Mouse (Mus musculus) embryonic facial prominence, embryonic 10.5 days (tissue): ENCODE measurements around the gene Rccd1. TPM values are rescaled to one million over a fixed set of nuclear protein-coding genes. Genes with fewer than 3 reads are reported as not detected.

Source experiments
- DNase-seq: peaks from one replicate; pipeline ENCODE4 v3.0.0-alpha.2; 2017; ENCODE audit warnings: low spot score
- H3K27ac ChIP-seq: fragments of 300-500 bp; sonication (generic); replicated peaks from 2 replicates; pipeline ENCODE4 v1.5.1; 2016; ENCODE audit warnings: mild to moderate bottlenecking
- H3K27me3 ChIP-seq: fragments of 300-500 bp; sonication (generic); replicated peaks from 2 replicates; pipeline ENCODE4 v1.6.1; 2016; ENCODE audit warnings: low read depth, mild to moderate bottlenecking; ENCODE audit not compliant: poor library complexity, severe bottlenecking
- H3K36me3 ChIP-seq: fragments of 300-500 bp; sonication (generic); replicated peaks from 2 replicates; pipeline ENCODE4 v1.6.1; 2016; ENCODE audit warnings: mild to moderate bottlenecking, moderate library complexity
- H3K4me1 ChIP-seq: fragments of 300-500 bp; sonication (generic); 2 replicates; pipeline ENCODE4 v1.6.1; 2016
- H3K4me3 ChIP-seq: fragments of 300-500 bp; sonication (generic); 2 replicates; pipeline ENCODE4 v1.5.1; 2016; ENCODE audit warnings: mild to moderate bottlenecking, moderate library complexity
- H3K9me3 ChIP-seq: fragments of 300-500 bp; sonication (generic); 2 replicates; pipeline ENCODE4 v1.6.1; 2016; ENCODE audit warnings: mild to moderate bottlenecking
- WGBS: fragments of 180-500 bp; shearing (Covaris S2); methylation state at CpG from one replicate; pipeline ENCODE4 v1.1.7; 2016; 5-methylcytosine and 5-hydroxymethylcytosine counted together
- polyA plus RNA-seq: library from polyadenylated mRNA; unstranded; fragments of >200 nt; fragmentation: Nextera tagmentation; extraction: Ambion mirVana; gene quantifications from 2 replicates; pipeline ENCODE4 v1.2.1, GENCODE M21; 2016

The Rccd1 gene
- polyA plus RNA-seq: 12.0 and 13.2 TPM in 2 replicates

- H3K4me1 ChIP-seq: peaks cover 16% of the 10 kb centered on the region
- H3K4me3 ChIP-seq: peak within 1 kb of the TSS; percentile 74
- H3K27ac ChIP-seq: peak within 1 kb of the TSS; percentile 88
- H3K27me3 ChIP-seq: no peaks in the 10 kb centered on the region
- no peaks in the 10 kb centered on the region for H3K9me3 ChIP-seq
- DNase-seq: peak; percentile 95
- peaks cover 64% of the 10 kb centered on the region for H3K36me3 ChIP-seq
- WGBS: 3% methylated on average over 38 of the region's 38 CpGs
Observed at GRCm38 (mm10) chr7:80324043-80324815, at the start of gene Rccd1. Rccd1 (minus strand) TSS chr7:80324454.

DNA sequence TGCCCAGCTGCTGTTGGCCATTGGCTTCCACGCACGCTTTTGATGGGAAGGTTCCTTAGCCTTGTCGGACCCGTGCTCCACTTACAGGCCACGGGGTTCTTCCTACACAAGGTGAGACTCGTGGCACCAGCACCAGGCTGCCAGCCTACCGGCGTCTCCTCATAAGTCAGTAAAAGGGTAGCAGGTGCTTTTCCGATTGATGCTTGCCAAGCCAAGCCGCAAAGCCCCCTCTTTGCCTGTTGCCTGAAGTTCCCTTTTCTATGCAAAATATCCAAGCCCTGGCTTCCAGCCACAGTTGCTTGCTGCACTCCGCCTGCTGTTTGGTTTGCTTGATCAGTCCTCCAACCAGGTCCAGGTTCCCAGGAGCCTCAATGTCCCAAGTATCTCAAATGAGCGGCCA, 49.6 kb upstream of the Rccd1 start:
- Histone ChIP-seq H3K27me3 (peaks cover 12% of the 10 kb centered on the region; the same call in 1 of the 2 replicates), H3K27ac (no peak overlapping the region), H3K4me3 (no peak overlapping the region), H3K9me3 (no peaks in the 10 kb centered on the region), H3K36me3 (peaks cover 8% of the 10 kb centered on the region), H3K4me1 (peaks cover 25% of the 10 kb centered on the region)
- WGBS: 86% methylated on average over 12 of the region's 12 CpGs
- DNase-seq: no peak

- H3K27ac ChIP-seq: no peak overlapping the region
- peaks cover 28% of the 10 kb centered on the region for H3K4me1 ChIP-seq
- H3K9me3 ChIP-seq: no peaks in the 10 kb centered on the region
- 79% methylated on average over 4 of the region's 4 CpGs for WGBS
- H3K36me3 ChIP-seq: peaks cover 9% of the 10 kb centered on the region
- no peak overlapping the region for H3K4me3 ChIP-seq
- peaks cover 12% of the 10 kb centered on the region; the same call in 1 of the 2 replicates for H3K27me3 ChIP-seq
- no peak for DNase-seq
Observed at GRCm38 (mm10) chr7:80373352-80373751, 49.1 kb upstream of the Rccd1 start.

DNA sequence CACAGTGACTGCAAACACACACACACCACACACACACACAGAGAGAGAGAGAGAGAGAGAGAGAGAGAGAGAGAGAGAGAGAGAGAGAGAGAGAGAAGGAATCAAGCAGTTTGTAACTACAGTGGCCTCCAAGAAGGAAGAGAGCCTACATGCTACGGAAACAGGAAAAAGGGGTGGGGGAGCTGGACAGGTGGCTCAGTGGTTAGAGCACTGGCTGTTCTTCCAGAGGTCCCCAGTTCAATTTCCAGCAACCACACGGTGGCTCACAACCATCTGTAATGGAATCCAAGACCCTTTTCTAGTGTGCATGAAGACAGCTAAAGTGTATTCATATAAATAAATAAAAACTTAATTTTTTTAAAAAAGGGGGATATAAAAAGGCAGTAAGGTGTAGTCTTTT, 48.4 kb upstream of the Rccd1 start:
- H3K27me3 ChIP-seq: peaks cover 12% of the 10 kb centered on the region; the same call in 1 of the 2 replicates
- no peak for DNase-seq
- WGBS: 62% methylated on average over 2 of the region's 2 CpGs
- H3K4me1 ChIP-seq: peaks cover 29% of the 10 kb centered on the region
- H3K27ac ChIP-seq: no peak overlapping the region
- no peaks in the 10 kb centered on the region for H3K9me3 ChIP-seq
- no peak overlapping the region for H3K4me3 ChIP-seq
- peaks cover 16% of the 10 kb centered on the region for H3K36me3 ChIP-seq

- Histone ChIP-seq H3K27me3 (peaks cover 12% of the 10 kb centered on the region; the same call in 1 of the 2 replicates), H3K4me3 (no peak overlapping the region), H3K4me1 (peaks cover 29% of the 10 kb centered on the region), H3K27ac (no peak overlapping the region), H3K9me3 (no peaks in the 10 kb centered on the region), H3K36me3 (peaks cover 21% of the 10 kb centered on the region)
- DNase-seq: no peak
- 82% methylated on average over 3 of the region's 3 CpGs for WGBS
Observed at GRCm38 (mm10) chr7:80372166-80372565, 47.9 kb upstream of the Rccd1 start.

GRCm38 (mm10) chr7:80371041-80371751, 46.9 kb upstream of the Rccd1 start, which contains the start of gene Man2a2:
Man2a2 (minus strand) TSS chr7:80371375.
- H3K9me3 ChIP-seq: no peaks in the 10 kb centered on the region
- H3K27ac ChIP-seq: peak within 1 kb of the TSS; percentile 95
- under 1% methylated on average over 86 of the region's 86 CpGs for WGBS
- H3K4me1 ChIP-seq: peaks cover 29% of the 10 kb centered on the region
- H3K36me3 ChIP-seq: peaks cover 30% of the 10 kb centered on the region
- peak; percentile 88 for DNase-seq
- peaks cover 12% of the 10 kb centered on the region; the same call in 1 of the 2 replicates for H3K27me3 ChIP-seq
- H3K4me3 ChIP-seq: peak within 1 kb of the TSS; percentile 98

- WGBS: under 1% methylated on average over 31 of the region's 31 CpGs
- H3K27ac ChIP-seq: peak overlapping the region; percentile 95
- H3K9me3 ChIP-seq: no peaks in the 10 kb centered on the region
- H3K36me3 ChIP-seq: peaks cover 36% of the 10 kb centered on the region
- H3K4me1 ChIP-seq: peaks cover 26% of the 10 kb centered on the region
- H3K27me3 ChIP-seq: peaks cover 12% of the 10 kb centered on the region; the same call in 1 of the 2 replicates
- DNase-seq: peak; percentile 77
- H3K4me3 ChIP-seq: peak overlapping the region; percentile 98
Observed at GRCm38 (mm10) chr7:80370649-80371040, 46.4 kb upstream of the Rccd1 start.

GRCm38 (mm10) chr7:80369967-80370431, 45.7 kb upstream of the Rccd1 start:
- H3K36me3 ChIP-seq: peaks cover 40% of the 10 kb centered on the region
- 51% methylated on average over 4 of the region's 4 CpGs for WGBS
- H3K27me3 ChIP-seq: peaks cover 12% of the 10 kb centered on the region; the same call in 1 of the 2 replicates
- no peaks in the 10 kb centered on the region for H3K9me3 ChIP-seq
- H3K27ac ChIP-seq: peak overlapping the region; percentile 95
- H3K4me3 ChIP-seq: peak overlapping the region; percentile 98
- no peak for DNase-seq
- H3K4me1 ChIP-seq: peaks cover 24% of the 10 kb centered on the region

- Histone ChIP-seq H3K27me3 (peaks cover 12% of the 10 kb centered on the region; the same call in 1 of the 2 replicates), H3K4me1 (peaks cover 24% of the 10 kb centered on the region), H3K4me3 (peak overlapping the region; percentile 98), H3K27ac (no peak overlapping the region), H3K9me3 (no peaks in the 10 kb centered on the region), H3K36me3 (peaks cover 46% of the 10 kb centered on the region)
- 73% methylated on average over 5 of the region's 5 CpGs for WGBS
- DNase-seq: no peak
Observed at GRCm38 (mm10) chr7:80369461-80369860, 45.2 kb upstream of the Rccd1 start.

DNA sequence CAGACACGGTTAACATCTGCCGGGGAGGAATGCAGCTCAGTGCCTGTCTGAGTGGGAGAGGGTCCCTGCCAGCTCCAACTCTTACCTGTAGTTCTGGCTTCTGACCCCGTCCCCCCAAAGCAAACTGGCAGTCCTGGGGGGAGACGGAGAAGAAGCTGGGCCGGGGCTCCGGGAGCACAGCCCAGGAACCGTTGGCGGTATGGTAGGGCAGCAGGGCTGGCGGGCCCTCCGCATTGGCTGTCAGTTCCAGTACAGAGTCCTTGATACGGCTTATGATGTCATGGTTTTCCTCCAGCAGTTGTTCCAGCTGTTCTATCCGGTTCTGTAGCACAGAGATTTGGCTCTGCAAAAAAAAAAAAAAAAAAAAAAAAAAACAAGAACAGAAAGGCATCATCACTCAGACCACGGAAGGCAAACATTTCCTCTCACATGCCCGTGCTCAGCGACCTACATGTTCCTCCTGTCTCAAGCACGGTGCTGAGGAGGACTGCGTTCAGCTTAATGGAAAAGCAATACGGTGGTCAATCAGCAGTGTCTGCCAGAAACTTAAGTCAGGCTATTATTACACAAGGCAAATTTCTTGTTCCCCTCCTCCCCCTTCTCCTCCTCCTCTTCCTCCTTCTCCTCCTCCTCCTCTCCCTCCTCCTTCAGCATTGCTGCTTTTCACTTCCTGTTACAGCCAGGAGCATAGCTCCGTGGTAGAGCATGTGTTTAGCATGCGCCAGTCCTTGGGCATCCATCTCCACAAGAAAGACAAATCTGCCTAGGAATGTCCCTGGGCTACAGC, 44.6 kb upstream of the Rccd1 start:
- no peak for DNase-seq
- Histone ChIP-seq H3K4me1 (peaks cover 24% of the 10 kb centered on the region), H3K4me3 (peak overlapping the region; percentile 5; the same call in 1 of the 2 replicates), H3K9me3 (no peaks in the 10 kb centered on the region), H3K36me3 (peaks cover 52% of the 10 kb centered on the region), H3K27me3 (peaks cover 9% of the 10 kb centered on the region; the same call in 1 of the 2 replicates), H3K27ac (no peak overlapping the region)
- 86% methylated on average over 20 of the region's 20 CpGs for WGBS

DNA sequence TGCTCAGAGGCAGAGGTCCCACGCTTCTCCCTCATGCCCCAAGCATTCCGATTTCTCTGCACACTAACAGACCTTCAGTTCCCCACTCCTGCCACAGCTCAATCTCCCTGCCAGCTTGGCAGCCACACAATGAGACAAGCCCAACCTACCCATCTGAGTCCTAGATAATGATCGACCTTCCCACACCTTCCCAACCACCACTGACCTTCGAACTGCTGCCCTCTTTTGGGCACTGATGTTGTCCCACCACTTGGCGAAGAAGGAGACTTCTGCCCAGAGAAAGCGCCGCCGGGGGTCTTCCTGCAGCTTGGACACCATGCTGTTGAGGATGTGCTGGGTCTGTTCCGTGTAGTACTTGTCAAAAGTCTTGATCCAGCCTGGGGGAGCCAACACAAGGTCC, 43.8 kb upstream of the Rccd1 start:
- H3K27me3 ChIP-seq: 0 out of 2 replicates have a peak, but pooled peaks cover 7% of the 10 kb centered on the region
- peaks cover 60% of the 10 kb centered on the region for H3K36me3 ChIP-seq
- no peak for DNase-seq
- H3K4me3 ChIP-seq: no peak overlapping the region
- no peaks in the 10 kb centered on the region for H3K9me3 ChIP-seq
- H3K27ac ChIP-seq: no peak overlapping the region
- H3K4me1 ChIP-seq: peaks cover 24% of the 10 kb centered on the region
- 91% methylated on average over 9 of the region's 9 CpGs for WGBS

- no peak overlapping the region for H3K4me3 ChIP-seq
- DNase-seq: no peak
- no peak overlapping the region for H3K27ac ChIP-seq
- whole genome bisulfite sequencing: 94% methylated on average over 7 of the region's 7 CpGs
- no peaks in the 10 kb centered on the region for H3K9me3 ChIP-seq
- peaks cover 24% of the 10 kb centered on the region for H3K4me1 ChIP-seq
- H3K27me3 ChIP-seq: 0 out of 2 replicates have a peak, but pooled peaks cover 3% of the 10 kb centered on the region
- peaks cover 68% of the 10 kb centered on the region for H3K36me3 ChIP-seq
Observed at GRCm38 (mm10) chr7:80367232-80367631, 43.0 kb upstream of the Rccd1 start.
